Comparison of ENCODE assay signal across 24 mouse cellular contexts in the genomic region with DNA sequence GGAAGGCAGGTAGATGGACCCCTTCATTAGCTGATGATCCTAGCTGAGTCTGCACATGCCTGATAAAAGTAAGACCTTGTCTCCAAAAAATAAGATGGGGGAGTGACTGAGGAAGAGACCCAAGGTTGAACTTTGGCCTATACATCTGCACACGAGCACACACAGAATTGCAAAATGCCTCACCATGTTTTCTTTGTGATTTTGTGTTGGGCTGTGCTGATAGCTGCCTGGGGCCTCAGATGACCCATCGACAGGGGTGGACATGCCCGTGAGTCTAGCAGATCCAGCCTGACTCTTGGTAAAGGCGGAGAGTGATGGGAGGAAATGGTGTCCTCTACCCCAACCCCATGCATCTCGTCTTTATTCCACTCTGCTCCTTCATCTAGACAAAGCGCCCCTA. TPM values are rescaled to one million over a fixed set of nuclear protein-coding genes. Genes with fewer than 3 reads are reported as not detected.
DNase-seq lines count a peak whose midpoint lies in the region; ATAC-seq and TF ChIP-seq lines count a peak whose summit lies in the region.
"Had no signal": no experiment of that assay in that cellular context is flagged by ENCODE, and none has a peak within 500 bp of the region (broad histone marks: within the 10 kb centered on the region; RNA-seq: fewer than 3 reads in every experiment).

No protein-coding gene starts in this region.

- TF ChIP-seq POLR2A in lung, adult 2 months (IDR thresholded peaks at IDR 0.05; ENCODE audit: borderline replicate concordance, extremely low read depth, low read depth, low read length), result no peak

- no peak for TF ChIP-seq CTCF in lung, adult 2 months (IDR thresholded peaks at IDR 0.05; ENCODE audit: insufficient read depth, low read length)
- no peak for TF ChIP-seq CTCF in liver, postnatal 0 days (IDR thresholded peaks at IDR 0.05; ENCODE audit: low read depth)

- no peak overlapping the region for H3K4me2 ChIP-seq in liver, postnatal 0 days (ENCODE audit: low read depth, low read length)
- H3K4me2 ChIP-seq: embryonic facial prominence, embryonic 15.5 days; forebrain, embryonic 12.5 days; hindbrain, embryonic 15.5 days; lung, embryonic 14.5 days; midbrain, embryonic 15.5 days; neural tube, embryonic 15.5 days had no signal

- peaks cover 52% of the 10 kb centered on the region for H3K36me3 ChIP-seq in liver, postnatal 0 days (replicated peaks; ENCODE audit: insufficient read depth, low read length)

- no peak for ATAC-seq in liver, postnatal 0 days
- ATAC-seq: forebrain, postnatal 0 days; inflammation-experienced regulatory T-cells, adult 6 months; midbrain, embryonic 15.5 days; Patski had no signal

- H3K27me3 ChIP-seq in liver, postnatal 0 days (ENCODE audit: insufficient read depth, low read length), result no peaks in the 10 kb centered on the region
- H3K27me3 ChIP-seq: embryonic facial prominence, embryonic 15.5 days; forebrain, embryonic 12.5 days; hindbrain, embryonic 15.5 days; midbrain, embryonic 15.5 days; neural tube, embryonic 15.5 days; Patski had no signal

- DNase-seq in heart, adult 11 months, result peak; percentile 74
- no peak for DNase-seq in heart, adult 18-20 months
- DNase-seq in lung, adult 2 months, result peak; percentile 2
- DNase-seq in lung, postnatal 14 days, result no peak
- DNase-seq in adipocyte (ENCODE audit: low spot score), result peak; percentile 76
- DNase-seq in liver, postnatal 0 days, result no peak
- no peak for DNase-seq in right cerebral cortex, adult 2 months (ENCODE audit: low spot score in 2 of 2)
- DNase-seq: adrenal gland, postnatal 36 days; cerebellum, adult 8-10 months; forebrain, postnatal 0 days; kidney, postnatal 4 days; layer of hippocampus, postnatal 36 days; left cerebral cortex, postnatal 4 days; lung, embryonic 14.5 days; thymus, postnatal 14 days had no signal

- H3K4me1 ChIP-seq in lung, adult 2 months (ENCODE audit: control insufficient read depth, insufficient read depth, low read length), result peaks cover 18% of the 10 kb centered on the region
- H3K4me1 ChIP-seq in liver, postnatal 0 days (ENCODE audit: insufficient read depth), result peaks cover 45% of the 10 kb centered on the region

- peak overlapping the region; percentile 16; the same call in 1 of the 2 replicates for H3K27ac ChIP-seq in liver, postnatal 0 days (ENCODE audit: low read depth)
- H3K27ac ChIP-seq: embryonic facial prominence, embryonic 10.5 days; embryonic facial prominence, embryonic 15.5 days; forebrain, embryonic 12.5 days; hindbrain, embryonic 15.5 days; midbrain, embryonic 10.5 days; midbrain, embryonic 15.5 days; neural tube, embryonic 15.5 days had no signal

- no peaks in the 10 kb centered on the region for H3K9me3 ChIP-seq in liver, postnatal 0 days (ENCODE audit: low read length)
- H3K9me3 ChIP-seq: embryonic facial prominence, embryonic 10.5 days; embryonic facial prominence, embryonic 15.5 days; forebrain, embryonic 12.5 days; hindbrain, embryonic 15.5 days; midbrain, embryonic 10.5 days; midbrain, embryonic 15.5 days; neural tube, embryonic 15.5 days had no signal

- H3K4me3 ChIP-seq in lung, adult 2 months (replicated peaks; ENCODE audit: extremely low read depth, low read depth, low read length), result no peak overlapping the region
- H3K4me3 ChIP-seq in liver, postnatal 0 days (ENCODE audit: low read depth, low read length), result no peak overlapping the region
- H3K4me3 ChIP-seq: embryonic facial prominence, embryonic 10.5 days; embryonic facial prominence, embryonic 15.5 days; forebrain, embryonic 12.5 days; hindbrain, embryonic 15.5 days; midbrain, embryonic 10.5 days; midbrain, embryonic 15.5 days; neural tube, embryonic 15.5 days had no signal

- no peak for TF ChIP-seq EP300 in liver, postnatal 0 days (IDR thresholded peaks at IDR 0.05; ENCODE audit: low read depth)

- H3K9ac ChIP-seq in liver, postnatal 0 days (replicated peaks), result no peak overlapping the region
- H3K9ac ChIP-seq: embryonic facial prominence, embryonic 15.5 days; forebrain, embryonic 12.5 days; forebrain, postnatal 0 days; hindbrain, embryonic 15.5 days; lung, embryonic 14.5 days; midbrain, embryonic 15.5 days; neural tube, embryonic 15.5 days had no signal

- WGBS in lung, adult 2 months, result 79% methylated on average over 6 of the region's 6 CpGs
- WGBS in liver, postnatal 0 days (ENCODE audit: insufficient replicate concordance), result 67% methylated on average over 6 of the region's 6 CpGs

RNA-seq across cellular contexts. Expression of gene Mocs1, which starts 6.1 kb away (rescaled TPM):
- total RNA-seq in heart, adult 18-20 months (2021), result 10 to 100 TPM; 19.9 to 24.0 TPM
- 36.2 and 39.7 TPM in 2 replicates for polyA plus RNA-seq in lung, adult 2 months (2012; rRNA removed)
- 8.8 and 11.8 TPM in 2 replicates for polyA plus RNA-seq in liver, postnatal 0 days (2015; fragmentation: Nextera tagmentation; extraction: Ambion mirVana)

Comparison
In these comparisons a context has a peak if more than half of its experiments do, and no peak if none do; other contexts are left out.
1. DNase-seq: peak in heart, adult 11 months (single experiment), lung, adult 2 months (single experiment) and adipocyte (single experiment); none in heart, adult 18-20 months (0 of 2), lung, postnatal 14 days (single experiment), liver, postnatal 0 days (single experiment) and right cerebral cortex, adult 2 months (0 of 2).